Mouse (Mus musculus) CH12.LX (cell line): ENCODE results near the gene Adgrl1. TPM values are rescaled to one million over a fixed set of nuclear protein-coding genes. Genes with fewer than 3 reads are reported as not detected.

Source experiments
- DNase-seq: peaks from one replicate; pipeline ENCODE4 v3.0.0-alpha.2; 2013; ENCODE audit errors: extremely low read depth
- H3K27ac ChIP-seq: 2 replicates; pipeline ENCODE4 v1.5.1; 2012; ENCODE audit warnings: low read depth, mild to moderate bottlenecking, control low read depth, moderate library complexity; ENCODE audit not compliant: insufficient read depth
- H3K27me3 ChIP-seq: replicated peaks from 2 replicates; pipeline ENCODE3; 2012; ENCODE audit warnings: inconsistent platforms
- H3K36me3 ChIP-seq, 2 experiments: replicated peaks in 1 of 2; 2 replicates each; pipeline versions ENCODE3 to v1.6.1; 2012; ENCODE audit warnings: inconsistent platforms in 1 of 2, low read length in 1 of 2, mild to moderate bottlenecking in 1 of 2, mixed read lengths in 1 of 2, moderate library complexity in 1 of 2; ENCODE audit not compliant: control insufficient read depth in 1 of 2, insufficient read depth in 1 of 2
- H3K4me1 ChIP-seq, 2 experiments: 2 replicates each; pipeline ENCODE4 v1.6.1; 2012; ENCODE audit warnings: inconsistent platforms in 1 of 2, moderate library complexity in 1 of 2; ENCODE audit not compliant: insufficient read depth in 2 of 2, control insufficient read depth in 1 of 2
- H3K4me2 ChIP-seq: 2 replicates; pipeline ENCODE4 v1.6.1; 2012; ENCODE audit warnings: low read depth, mild to moderate bottlenecking, control low read depth; ENCODE audit not compliant: poor library complexity, insufficient read depth, severe bottlenecking
- H3K4me3 ChIP-seq, 3 experiments: fragments of 150-350 bp in 1 of 3; sonication (generic) in 1 of 3; replicated peaks in 1 of 3; 2 replicates each; pipeline versions ENCODE3 to v1.5.1; 2011 to 2012; ENCODE audit warnings: low read depth in 2 of 3, low read length in 2 of 3, mild to moderate bottlenecking in 2 of 3, moderate library complexity in 2 of 3, control low read depth in 1 of 3, improper control_type of control experiment in 1 of 3, inconsistent platforms in 1 of 3, mixed read lengths in 1 of 3; ENCODE audit not compliant: poor library complexity in 1 of 3
- H3K79me2 ChIP-seq: replicated peaks from 2 replicates; pipeline ENCODE4 v1.6.1; 2012; ENCODE audit warnings: mild to moderate bottlenecking, moderate library complexity; ENCODE audit not compliant: control insufficient read depth, poor library complexity, insufficient read depth, severe bottlenecking; ENCODE audit errors: extremely low read depth
- H3K9ac ChIP-seq: 2 replicates; pipeline ENCODE4 v1.6.1; 2012; ENCODE audit warnings: low read depth, mild to moderate bottlenecking, control low read depth, moderate library complexity; ENCODE audit not compliant: insufficient read depth
- H3K9me3 ChIP-seq: replicated peaks from 2 replicates; pipeline ENCODE3; 2012; ENCODE audit warnings: low read length, inconsistent platforms, mixed read lengths
- BHLHE40 ChIP-seq: IDR thresholded peaks from 2 replicates; pipeline ENCODE4 v1.6.1; 2011; ENCODE audit warnings: mild to moderate bottlenecking, low read depth, low read length, improper control_type of control experiment
- CHD1 ChIP-seq: IDR thresholded peaks from 2 replicates; pipeline ENCODE4 v1.6.1; 2012; ENCODE audit warnings: low read depth, low read length, improper control_type of control experiment, inconsistent platforms
- CTCF ChIP-seq, 2 experiments: IDR thresholded peaks in 1 of 2; conservative IDR thresholded peaks in 1 of 2; 2 replicates each; pipeline ENCODE4 v1.5.1; 2011 to 2012; ENCODE audit warnings: low read depth in 2 of 2, low read length in 2 of 2, improper control_type of control experiment in 1 of 2, inconsistent platforms in 1 of 2, mild to moderate bottlenecking in 1 of 2, moderate library complexity in 1 of 2
- E2F4 ChIP-seq: IDR thresholded peaks from 2 replicates; pipeline ENCODE4 v1.6.1; 2011; ENCODE audit warnings: low read depth, low read length, improper control_type of control experiment; ENCODE audit not compliant: insufficient replicate concordance
- ELF1 ChIP-seq: IDR thresholded peaks from 2 replicates; pipeline ENCODE4 v1.6.1; 2014; ENCODE audit warnings: low read depth, mild to moderate bottlenecking, inconsistent platforms, low read length, improper control_type of control experiment
- EP300 ChIP-seq: IDR thresholded peaks from 2 replicates; pipeline ENCODE4 v1.6.1; 2011; ENCODE audit warnings: low read length, improper control_type of control experiment
- ETS1 ChIP-seq: conservative IDR thresholded peaks from 2 replicates; pipeline ENCODE4 v1.6.1; 2012; ENCODE audit warnings: low read depth, mild to moderate bottlenecking, inconsistent platforms, low read length, improper control_type of control experiment, moderate library complexity
- GABPA ChIP-seq: IDR thresholded peaks from 2 replicates; pipeline ENCODE4 v1.6.1; 2012; ENCODE audit warnings: low read depth, low read length, improper control_type of control experiment, inconsistent platforms; ENCODE audit not compliant: insufficient replicate concordance
- MAFK ChIP-seq: IDR thresholded peaks from 2 replicates; pipeline ENCODE4 v1.6.1; 2011; ENCODE audit warnings: low read length, improper control_type of control experiment; ENCODE audit not compliant: insufficient replicate concordance
- MAX ChIP-seq: IDR thresholded peaks from 2 replicates; pipeline ENCODE4 v1.6.1; 2011; ENCODE audit warnings: low read length, improper control_type of control experiment
- MEF2A ChIP-seq: IDR thresholded peaks from 2 replicates; pipeline ENCODE4 v1.6.1; 2014; ENCODE audit warnings: low read depth, mild to moderate bottlenecking, inconsistent platforms, low read length, improper control_type of control experiment, borderline replicate concordance
- NRF1 ChIP-seq: IDR thresholded peaks from 2 replicates; pipeline ENCODE4 v1.6.1; 2014; ENCODE audit warnings: low read depth, mild to moderate bottlenecking, inconsistent platforms, low read length, improper control_type of control experiment, moderate library complexity
- POLR2A ChIP-seq: IDR thresholded peaks from 2 replicates; pipeline ENCODE4 v1.6.1; 2011; ENCODE audit warnings: low read depth, mild to moderate bottlenecking, improper control_type of control experiment, low read length
- RAD21 ChIP-seq: IDR thresholded peaks from 2 replicates; pipeline ENCODE4 v1.6.1; 2011; ENCODE audit warnings: low read depth, mild to moderate bottlenecking, low read length, improper control_type of control experiment, moderate library complexity
- TBP ChIP-seq: conservative IDR thresholded peaks from 2 replicates; pipeline ENCODE4 v1.6.1; 2011; ENCODE audit warnings: low read depth, low read length, improper control_type of control experiment
- TCF12 ChIP-seq: IDR thresholded peaks from 2 replicates; pipeline ENCODE4 v1.6.1; 2014; ENCODE audit warnings: low read depth, mild to moderate bottlenecking, inconsistent platforms, low read length, improper control_type of control experiment
- UBTF ChIP-seq: IDR thresholded peaks from 2 replicates; pipeline ENCODE4 v1.6.1; 2012; ENCODE audit warnings: low read depth, mild to moderate bottlenecking, inconsistent platforms, low read length, improper control_type of control experiment, moderate library complexity
- USF1 ChIP-seq: IDR thresholded peaks from 2 replicates; pipeline ENCODE4 v1.6.1; 2014; ENCODE audit warnings: low read depth, mild to moderate bottlenecking, inconsistent platforms, low read length, improper control_type of control experiment
- USF2 ChIP-seq: conservative IDR thresholded peaks from 2 replicates; pipeline ENCODE4 v1.6.1; 2011; ENCODE audit warnings: low read depth, low read length, improper control_type of control experiment
- ZC3H11A ChIP-seq: IDR thresholded peaks from 2 replicates; pipeline ENCODE4 v1.6.1; 2012; ENCODE audit warnings: low read depth, mild to moderate bottlenecking, inconsistent platforms, low read length, improper control_type of control experiment
- ZKSCAN1 ChIP-seq: IDR thresholded peaks from 2 replicates; pipeline ENCODE4 v1.6.1; 2012; ENCODE audit warnings: low read depth, inconsistent platforms, low read length, improper control_type of control experiment, borderline replicate concordance
- ZMIZ1 ChIP-seq: IDR thresholded peaks from 2 replicates; pipeline ENCODE4 v1.6.1; 2012; ENCODE audit warnings: low read depth, mild to moderate bottlenecking, inconsistent platforms, low read length, improper control_type of control experiment
- dilution Hi-C: fragments of 300-500 bp; cut with MboI; formaldehyde crosslinking; loops from 2 replicates; pipeline ENCODE4 v1.14.3; 2020; ENCODE audit warnings: low sequenced_read_pairs; ENCODE audit not compliant: extremely low pct_unique_long_range_greater_than_20kb, extremely low pct_ligation_motif_present
- in situ Hi-C: fragments of 300-500 bp; cut with MboI; formaldehyde crosslinking; loops from 3 replicates; pipeline ENCODE4 v1.14.3; 2019; ENCODE audit warnings: low sequenced_read_pairs, low pct_ligation_motif_present, low pct_unique_long_range_greater_than_20kb, mixed read lengths
- polyA plus RNA-seq: library from polyadenylated mRNA; unstranded; fragments of >175 nt; gene quantifications from 2 replicates; pipeline ENCODE4 v1.2.1, GENCODE M21; 2012; ENCODE audit warnings: low read depth; ENCODE audit not compliant: insufficient read length
- total RNA-seq, 2 experiments: library from RNA; depleted of rRNA; stranded (reverse); fragments of 300-350 nt in 1 of 2; fragments of >200 nt in 1 of 2; gene quantifications; 2 replicates each; pipeline ENCODE4 v1.2.3; 2012 to 2014

Adgrl1 gene
- total and polyA plus RNA-seq, 3 experiments: 4.4 to 14.8 (median 14.5) TPM

- H3K36me3 ChIP-seq: peaks cover 0 to 5% of the 10 kb centered on the region in 2 experiments
- no peaks in the 10 kb centered on the region for H3K27me3 ChIP-seq
- in situ Hi-C loops (no loop called here), dilution Hi-C loops (no loop called here)
- no peaks in the 10 kb centered on the region for H3K9me3 ChIP-seq
- TF ChIP-seq ZC3H11A (no peak), USF2 (no peak), CHD1 (no peak), CTCF (conservative IDR thresholded peaks at IDR 0.05 in 1 of 2, IDR thresholded peaks at IDR 0.05 in 1 of 2; ENCODE audit: low read depth in 2 of 2, low read length in 2 of 2) (peak in 1 of 2 experiments; percentile 9; a peak in 1 of 4 replicates), RAD21 (no peak; the same call in 1 of the 2 replicates)
- H3K9ac ChIP-seq: no peak overlapping the region
- DNase-seq: peak; percentile 20
- no peak overlapping the region for H3K4me3 ChIP-seq
- H3K4me2 ChIP-seq: no peak overlapping the region
- no peak overlapping the region for H3K27ac ChIP-seq
- H3K79me2 ChIP-seq: no peaks in the 10 kb centered on the region
- H3K4me1 ChIP-seq: peaks cover 0 to 5% of the 10 kb centered on the region in 2 experiments; a peak in 1 of 4 replicates
Observed at GRCm38 (mm10) chr8:83945540-83945939, 45.6 kb downstream of the Adgrl1 start.

- no peak for DNase-seq
- Histone ChIP-seq H3K4me3 (peak overlapping the region; percentile 56 to 87 (median 70)), H3K79me2 (peaks cover 24% of the 10 kb centered on the region), H3K9ac (peak overlapping the region; percentile 26), H3K4me2 (peak overlapping the region; percentile 64), H3K27me3 (no peaks in the 10 kb centered on the region), H3K36me3 (peaks cover 0 to 15% of the 10 kb centered on the region in 2 experiments), H3K27ac (peak overlapping the region; percentile 21; the same call in 1 of the 2 replicates), H3K4me1 (peaks cover 0 to 22% of the 10 kb centered on the region in 2 experiments; a peak in 2 of 4 replicates), H3K9me3 (no peaks in the 10 kb centered on the region)
- in situ Hi-C loops: loop anchor here (10.0 kb wide), 2 partner anchors 60 to 170 kb away; no protein-coding TSS in a partner anchor
- no peak for TF ChIP-seq USF1
- peak; percentile 85 for TF ChIP-seq TBP
- dilution Hi-C loops: no loop called here
Observed at GRCm38 (mm10) chr8:83954749-83955105, 54.8 kb downstream of the Adgrl1 start.

- H3K36me3 ChIP-seq: peaks cover 0 to 21% of the 10 kb centered on the region in 2 experiments
- H3K27ac ChIP-seq: peak within 1 kb of the TSS; percentile 21
- H3K27me3 ChIP-seq: no peaks in the 10 kb centered on the region
- H3K9me3 ChIP-seq: no peaks in the 10 kb centered on the region
- peak within 1 kb of the TSS; percentile 84 for H3K4me2 ChIP-seq
- peak within 1 kb of the TSS; percentile 72 to 89 (median 87) for H3K4me3 ChIP-seq
- in situ Hi-C loops (loop anchor here (10.0 kb wide), 2 partner anchors 61 to 171 kb away; no protein-coding TSS in a partner anchor), dilution Hi-C loops (no loop called here)
- peaks cover 28% of the 10 kb centered on the region for H3K79me2 ChIP-seq
- DNase-seq: peak; percentile 100
- peak within 1 kb of the TSS; percentile 63 for H3K9ac ChIP-seq
- peaks cover 0 to 22% of the 10 kb centered on the region in 2 experiments; a peak in 2 of 4 replicates for H3K4me1 ChIP-seq
- TF ChIP-seq GABPA (no peak), CTCF (conservative IDR thresholded peaks at IDR 0.05 in 1 of 2, IDR thresholded peaks at IDR 0.05 in 1 of 2; ENCODE audit: low read depth in 2 of 2, low read length in 2 of 2) (peak; percentile 16 to 91; a peak in 2 of 4 replicates), MEF2A (no peak; the same call in 1 of the 2 replicates), UBTF (no peak), E2F4 (peak; percentile 89; the same call in 1 of the 2 replicates), MAX (peak; percentile 26), CHD1 (no peak), ELF1 (peak; percentile 89), EP300 (no peak), TCF12 (peak; percentile 45; the same call in 1 of the 2 replicates), ZMIZ1 (0 out of 2 replicates have a peak, but pooled peaks have one; percentile 20), ZKSCAN1 (no peak), BHLHE40 (0 out of 2 replicates have a peak, but pooled peaks have one; percentile 19), MAFK (no peak), NRF1 (peak; percentile 33; the same call in 1 of the 2 replicates), ZC3H11A (peak; percentile 5; the same call in 1 of the 2 replicates), POLR2A (peak; percentile 82), USF1 (no peak), ETS1 (no peak)
Observed at GRCm38 (mm10) chr8:83955106-83955957, 55.4 kb downstream of the Adgrl1 start, which contains the start of the genes Gm10644 and Asf1b. Gm10644 (minus strand) TSS chr8:83955205. Asf1b (plus strand) TSS chr8:83955507.
